Mouse (Mus musculus): ENCODE measurements around the gene Cfap100. TPM values are rescaled to one million over a fixed set of nuclear protein-coding genes. Genes with fewer than 3 reads are reported as not detected.

The Cfap100 gene
- polyA plus RNA-seq, 1 experiment = not detected

GRCm38 (mm10) chr6:90359445-90359844 lies 69.2 kb downstream of the Cfap100 start:
- Histone ChIP-seq H3K27ac (ENCODE audit: insufficient read depth, low read length) (no peak overlapping the region), H3K9ac (ENCODE audit: low read depth, poor library complexity, severe bottlenecking) (no peak overlapping the region)
- TF ChIP-seq CTCF (IDR thresholded peaks at IDR 0.05; ENCODE audit: low read depth, low read length) (no peak), EP300 (IDR thresholded peaks at IDR 0.05; ENCODE audit: insufficient read depth, low read depth, low read length) (no peak), POLR2A (IDR thresholded peaks at IDR 0.05; ENCODE audit: insufficient read depth, low read length) (no peak)

DNA sequence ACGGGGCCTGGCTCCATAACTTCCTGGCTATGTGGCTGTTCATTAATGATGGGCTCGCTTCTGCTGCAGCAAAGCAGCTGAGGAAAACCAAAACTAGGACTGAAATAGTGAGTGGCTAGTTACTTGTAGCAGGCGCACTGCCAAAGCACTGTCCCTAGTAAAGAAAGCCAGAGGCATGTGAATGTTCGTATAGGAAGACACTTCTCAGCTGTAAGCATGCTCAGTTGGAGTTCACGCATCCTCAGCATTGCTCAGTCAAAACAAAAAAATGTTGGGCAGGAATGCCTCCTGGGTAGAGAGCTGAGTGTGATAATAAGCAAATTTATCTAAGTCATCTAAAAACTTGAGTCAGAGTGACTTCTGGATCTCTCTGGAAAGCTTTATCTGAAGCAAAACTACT lies 70.5 kb downstream of the Cfap100 start:
- no peak overlapping the region for H3K27ac ChIP-seq (ENCODE audit: insufficient read depth, low read length)
- TF ChIP-seq POLR2A (IDR thresholded peaks at IDR 0.05; ENCODE audit: insufficient read depth, low read length) = no peak
- TF ChIP-seq EP300 (IDR thresholded peaks at IDR 0.05; ENCODE audit: insufficient read depth, low read depth, low read length) = no peak
- TF ChIP-seq CTCF (IDR thresholded peaks at IDR 0.05; ENCODE audit: low read depth, low read length) = no peak
- H3K27me3 ChIP-seq (ENCODE audit: control insufficient read depth, insufficient read depth, low read length, poor library complexity, severe bottlenecking) = no peaks in the 10 kb centered on the region
- no peak overlapping the region for H3K4me3 ChIP-seq (ENCODE audit: low read depth, low read length)
- no peaks in the 10 kb centered on the region for H3K36me3 ChIP-seq (ENCODE audit: control insufficient read depth, insufficient read depth, low read length, poor library complexity, severe bottlenecking)
- no peak overlapping the region for H3K9ac ChIP-seq (ENCODE audit: low read depth, poor library complexity, severe bottlenecking)
- no peaks in the 10 kb centered on the region for H3K9me3 ChIP-seq (replicated peaks; ENCODE audit: control insufficient read depth, insufficient read depth, low read length, poor library complexity, severe bottlenecking)
- peaks cover 2% of the 10 kb centered on the region for H3K4me1 ChIP-seq (ENCODE audit: control insufficient read depth, insufficient read depth, low read length)

More at GRCm38 (mm10) chr6:90359445-90359844, 69.2 kb downstream of the Cfap100 start:
- no peaks in the 10 kb centered on the region for H3K36me3 ChIP-seq (ENCODE audit: control insufficient read depth, insufficient read depth, low read length, poor library complexity, severe bottlenecking)
- no peaks in the 10 kb centered on the region for H3K9me3 ChIP-seq (replicated peaks; ENCODE audit: control insufficient read depth, insufficient read depth, low read length, poor library complexity, severe bottlenecking)
- H3K4me1 ChIP-seq (ENCODE audit: control insufficient read depth, insufficient read depth, low read length) = peaks cover 2% of the 10 kb centered on the region
- H3K4me3 ChIP-seq (ENCODE audit: low read depth, low read length) = no peak overlapping the region
- no peaks in the 10 kb centered on the region for H3K27me3 ChIP-seq (ENCODE audit: control insufficient read depth, insufficient read depth, low read length, poor library complexity, severe bottlenecking)

Other genes starting within 250 kb of the Cfap100 start
- gene V1ra8, start 226.0 kb downstream of the Cfap100 start, polyA plus RNA-seq (2011; ENCODE audit: insufficient read depth, insufficient read length, low read depth, missing spikeins) = not detected in 2 replicates
- gene Vmn1r53, start 204.4 kb downstream of the Cfap100 start, polyA plus RNA-seq (2011; ENCODE audit: insufficient read depth, insufficient read length, low read depth, missing spikeins) = 0.72 and 0.79 TPM in 2 replicates
- gene Vmn1r54, start 182.5 kb downstream of the Cfap100 start, polyA plus RNA-seq (2011; ENCODE audit: insufficient read depth, insufficient read length, low read depth, missing spikeins) = not detected in 2 replicates
- gene BC048671, start 127.6 kb downstream of the Cfap100 start, polyA plus RNA-seq (2011; ENCODE audit: insufficient read depth, insufficient read length, low read depth, missing spikeins) = not detected in 2 replicates
- not detected in 2 replicates for gene Chst13, start 103.6 kb downstream of the Cfap100 start, polyA plus RNA-seq (2011; ENCODE audit: insufficient read depth, insufficient read length, low read depth, missing spikeins)
- not detected in 2 replicates for gene Uroc1, start 95.5 kb downstream of the Cfap100 start, polyA plus RNA-seq (2011; ENCODE audit: insufficient read depth, insufficient read length, low read depth, missing spikeins)
- 11.7 and 13.3 TPM in 2 replicates for gene Zxdc, start 59.3 kb downstream of the Cfap100 start, polyA plus RNA-seq (2011; ENCODE audit: insufficient read depth, insufficient read length, low read depth, missing spikeins)
- gene Klf15, start 33.8 kb upstream of the Cfap100 start, polyA plus RNA-seq (2011; ENCODE audit: insufficient read depth, insufficient read length, low read depth, missing spikeins) = 4.8 and 7.4 TPM in 2 replicates
- gene Aldh1l1, start 57.6 kb upstream of the Cfap100 start, polyA plus RNA-seq (2011; ENCODE audit: insufficient read depth, insufficient read length, low read depth, missing spikeins) = 5.0 and 5.8 TPM in 2 replicates
- gene Slc41a3, start 175.9 kb upstream of the Cfap100 start, polyA plus RNA-seq (2011; ENCODE audit: insufficient read depth, insufficient read length, low read depth, missing spikeins) = 1.8 and 2.2 TPM in 2 replicates

Data from ES-Bruce4 (cell line).